Mouse (Mus musculus): ENCODE results near the gene Ube2e1. TPM values are rescaled to one million over a fixed set of nuclear protein-coding genes. Genes with fewer than 3 reads are reported as not detected.

Ube2e1 gene
- polyA plus RNA-seq, 1 experiment, result 37.0 TPM

DNA sequence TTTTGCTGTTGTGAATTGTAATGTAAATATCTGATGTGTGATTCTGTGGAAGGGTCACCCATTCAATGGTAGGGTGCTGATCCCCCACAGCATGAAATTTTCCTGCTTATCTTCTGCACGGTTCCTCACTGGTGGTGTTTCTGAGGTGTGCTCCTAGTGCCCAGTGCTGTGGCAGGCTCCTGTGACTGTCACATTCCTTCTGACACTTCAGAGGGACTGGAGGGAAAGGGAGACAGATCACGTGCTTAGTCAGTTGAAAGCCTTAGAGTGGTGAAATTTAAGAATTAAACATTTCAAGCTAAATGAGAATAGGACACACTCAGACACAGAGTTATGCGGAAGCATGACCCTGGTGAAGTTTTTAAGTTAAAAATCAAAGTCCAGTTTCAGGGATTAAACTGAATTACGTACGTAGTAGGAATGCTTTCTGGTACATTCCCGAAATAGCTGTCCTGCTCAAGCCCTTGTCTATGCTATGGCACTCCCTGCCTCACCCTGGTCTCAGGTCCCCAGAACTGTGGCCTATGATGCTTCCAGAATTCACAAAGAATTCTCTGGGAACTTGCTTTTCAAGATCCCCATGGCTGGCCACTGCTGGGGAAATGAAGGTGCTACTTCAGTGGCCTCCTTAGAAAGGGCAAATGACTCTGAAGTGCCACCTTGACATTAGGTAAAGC is 24.0 kb upstream of the Ube2e1 start:
- Histone ChIP-seq H3K27me3 (ENCODE audit: control insufficient read depth, insufficient read depth, insufficient read length) (no peaks in the 10 kb centered on the region), H3K79me2 (ENCODE audit: control insufficient read depth, insufficient read depth) (no peaks in the 10 kb centered on the region), H3K36me3 (ENCODE audit: control insufficient read depth, insufficient read depth) (no peaks in the 10 kb centered on the region), H3K4me3 (ENCODE audit: insufficient read depth, poor library complexity, severe bottlenecking) (no peak overlapping the region), H3K79me3 (ENCODE audit: low read depth) (no peaks in the 10 kb centered on the region), H3ac (ENCODE audit: control insufficient read depth, insufficient read length, low read depth) (no peak overlapping the region)
- TF ChIP-seq USF1 (IDR thresholded peaks at IDR 0.05; ENCODE audit: low read depth) (no peak), MYOD1 (IDR thresholded peaks at IDR 0.05; ENCODE audit: control insufficient read depth, insufficient read length, low read depth) (no peak), FOSL1 (IDR thresholded peaks at IDR 0.05; ENCODE audit: insufficient read depth, low read length, poor library complexity, severe bottlenecking) (no peak), CTCF (IDR thresholded peaks at IDR 0.05; ENCODE audit: control insufficient read depth, insufficient read depth, insufficient read length) (no peak), CEBPB (IDR thresholded peaks at IDR 0.05; ENCODE audit: low read depth) (no peak), MAX (IDR thresholded peaks at IDR 0.05) (no peak), MYOG (IDR thresholded peaks at IDR 0.05; ENCODE audit: control insufficient read depth, extremely low read depth, insufficient read length) (no peak)

DNA sequence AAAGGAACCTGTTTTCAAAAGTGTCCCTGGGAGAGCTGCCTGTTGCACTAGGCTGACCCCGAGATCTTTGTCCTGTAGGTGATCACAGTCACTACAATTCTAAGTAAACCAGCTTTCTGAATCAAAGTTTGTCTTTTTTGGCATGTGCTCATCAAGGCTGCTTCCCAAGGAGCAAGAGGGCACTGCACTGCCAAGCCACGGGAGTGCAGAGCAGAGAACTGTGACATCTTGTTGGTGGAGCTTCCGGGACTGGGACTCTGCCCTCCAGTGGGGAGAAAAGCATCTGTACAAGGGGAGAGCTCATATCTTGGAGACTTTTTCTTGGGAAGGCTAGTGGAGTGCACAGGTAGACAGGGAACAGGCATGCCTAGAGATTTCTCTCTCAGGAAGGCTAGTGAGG is 21.9 kb upstream of the Ube2e1 start:
- TF ChIP-seq MYOG (IDR thresholded peaks at IDR 0.05; ENCODE audit: control insufficient read depth, extremely low read depth, insufficient read length), result no peak
- no peak for TF ChIP-seq CEBPB (IDR thresholded peaks at IDR 0.05; ENCODE audit: low read depth)
- TF ChIP-seq USF1 (IDR thresholded peaks at IDR 0.05; ENCODE audit: low read depth), result no peak
- no peak for TF ChIP-seq CTCF (IDR thresholded peaks at IDR 0.05; ENCODE audit: control insufficient read depth, insufficient read depth, insufficient read length)
- TF ChIP-seq MAX (IDR thresholded peaks at IDR 0.05), result no peak
- no peak for TF ChIP-seq FOSL1 (IDR thresholded peaks at IDR 0.05; ENCODE audit: insufficient read depth, low read length, poor library complexity, severe bottlenecking)
- TF ChIP-seq MYOD1 (IDR thresholded peaks at IDR 0.05; ENCODE audit: control insufficient read depth, insufficient read length, low read depth), result no peak
- Histone ChIP-seq H3ac (ENCODE audit: control insufficient read depth, insufficient read length, low read depth) (no peak overlapping the region), H3K4me3 (ENCODE audit: insufficient read depth, poor library complexity, severe bottlenecking) (no peak overlapping the region), H3K27me3 (ENCODE audit: control insufficient read depth, insufficient read depth, insufficient read length) (no peaks in the 10 kb centered on the region), H3K79me3 (ENCODE audit: low read depth) (no peaks in the 10 kb centered on the region), H3K36me3 (ENCODE audit: control insufficient read depth, insufficient read depth) (no peaks in the 10 kb centered on the region), H3K79me2 (ENCODE audit: control insufficient read depth, insufficient read depth) (no peaks in the 10 kb centered on the region)

GRCm38 (mm10) chr14:18352934-18353333 is 21.3 kb upstream of the Ube2e1 start:
- H3K36me3 ChIP-seq (ENCODE audit: control insufficient read depth, insufficient read depth), result no peaks in the 10 kb centered on the region
- TF ChIP-seq CTCF (IDR thresholded peaks at IDR 0.05; ENCODE audit: control insufficient read depth, insufficient read depth, insufficient read length), result no peak
- TF ChIP-seq FOSL1 (IDR thresholded peaks at IDR 0.05; ENCODE audit: insufficient read depth, low read length, poor library complexity, severe bottlenecking), result no peak
- no peak for TF ChIP-seq MAX (IDR thresholded peaks at IDR 0.05)
- no peak for TF ChIP-seq MYOD1 (IDR thresholded peaks at IDR 0.05; ENCODE audit: control insufficient read depth, insufficient read length, low read depth)
- TF ChIP-seq CEBPB (IDR thresholded peaks at IDR 0.05; ENCODE audit: low read depth), result no peak
- no peak for TF ChIP-seq USF1 (IDR thresholded peaks at IDR 0.05; ENCODE audit: low read depth)
- TF ChIP-seq MYOG (IDR thresholded peaks at IDR 0.05; ENCODE audit: control insufficient read depth, extremely low read depth, insufficient read length), result no peak
- H3K79me2 ChIP-seq (ENCODE audit: control insufficient read depth, insufficient read depth), result no peaks in the 10 kb centered on the region
- no peaks in the 10 kb centered on the region for H3K79me3 ChIP-seq (ENCODE audit: low read depth)
- H3K4me3 ChIP-seq (ENCODE audit: insufficient read depth, poor library complexity, severe bottlenecking), result no peak overlapping the region
- no peaks in the 10 kb centered on the region for H3K27me3 ChIP-seq (ENCODE audit: control insufficient read depth, insufficient read depth, insufficient read length)
- no peak overlapping the region for H3ac ChIP-seq (ENCODE audit: control insufficient read depth, insufficient read length, low read depth)

DNA sequence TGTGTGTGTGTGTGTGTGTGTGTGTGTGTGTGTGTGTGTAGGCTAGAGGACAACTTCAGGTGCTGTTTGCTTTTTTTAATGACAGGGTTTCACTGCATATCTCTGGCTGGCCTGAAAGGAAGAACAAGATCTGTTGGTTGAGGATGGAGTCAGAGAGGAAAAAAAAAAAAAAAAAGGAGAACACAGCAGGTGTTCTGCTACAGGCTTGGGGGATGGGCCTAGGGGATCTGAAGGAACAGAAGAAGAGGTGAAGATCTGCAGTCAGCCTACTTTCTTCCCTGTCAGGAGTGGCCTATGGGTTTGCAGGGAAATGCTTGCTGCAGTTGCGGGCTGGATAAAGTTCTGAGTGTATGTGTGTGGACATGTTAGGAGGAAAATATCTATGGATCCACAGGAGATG is 19.0 kb upstream of the Ube2e1 start:
- Histone ChIP-seq H3K79me3 (ENCODE audit: low read depth) (no peaks in the 10 kb centered on the region), H3K4me3 (ENCODE audit: insufficient read depth, poor library complexity, severe bottlenecking) (no peak overlapping the region), H3K27me3 (ENCODE audit: control insufficient read depth, insufficient read depth, insufficient read length) (no peaks in the 10 kb centered on the region), H3K79me2 (ENCODE audit: control insufficient read depth, insufficient read depth) (no peaks in the 10 kb centered on the region), H3K36me3 (ENCODE audit: control insufficient read depth, insufficient read depth) (no peaks in the 10 kb centered on the region), H3ac (ENCODE audit: control insufficient read depth, insufficient read length, low read depth) (no peak overlapping the region)
- no peak for TF ChIP-seq MYOG (IDR thresholded peaks at IDR 0.05; ENCODE audit: control insufficient read depth, extremely low read depth, insufficient read length)
- no peak for TF ChIP-seq FOSL1 (IDR thresholded peaks at IDR 0.05; ENCODE audit: insufficient read depth, low read length, poor library complexity, severe bottlenecking)
- TF ChIP-seq USF1 (IDR thresholded peaks at IDR 0.05; ENCODE audit: low read depth), result no peak
- no peak for TF ChIP-seq MAX (IDR thresholded peaks at IDR 0.05)
- no peak for TF ChIP-seq MYOD1 (IDR thresholded peaks at IDR 0.05; ENCODE audit: control insufficient read depth, insufficient read length, low read depth)
- no peak for TF ChIP-seq CTCF (IDR thresholded peaks at IDR 0.05; ENCODE audit: control insufficient read depth, insufficient read depth, insufficient read length)
- TF ChIP-seq CEBPB (IDR thresholded peaks at IDR 0.05; ENCODE audit: low read depth), result no peak

DNA sequence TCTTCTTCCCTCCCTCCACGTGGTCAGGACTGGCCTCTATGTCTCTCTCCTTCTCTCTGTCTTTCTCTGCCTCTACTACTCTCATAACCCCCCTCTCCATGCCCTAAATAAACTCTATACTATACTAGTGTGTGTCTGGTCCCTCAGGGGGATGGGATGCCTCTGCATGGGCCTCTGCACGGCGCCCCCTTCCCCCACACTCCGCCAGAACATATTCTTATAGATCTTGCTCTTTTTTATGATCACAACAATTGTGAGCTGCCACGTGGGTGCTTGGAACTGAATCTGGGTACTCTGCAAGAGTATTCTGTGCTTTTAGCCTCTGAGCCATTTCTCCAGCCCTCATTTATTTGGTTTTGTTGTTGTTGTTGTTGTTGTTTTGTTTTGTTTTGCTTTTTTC is 18.2 kb upstream of the Ube2e1 start:
- Histone ChIP-seq H3K27me3 (ENCODE audit: control insufficient read depth, insufficient read depth, insufficient read length) (no peaks in the 10 kb centered on the region), H3K36me3 (ENCODE audit: control insufficient read depth, insufficient read depth) (no peaks in the 10 kb centered on the region), H3K4me3 (ENCODE audit: insufficient read depth, poor library complexity, severe bottlenecking) (no peak overlapping the region), H3ac (ENCODE audit: control insufficient read depth, insufficient read length, low read depth) (no peak overlapping the region), H3K79me3 (ENCODE audit: low read depth) (no peaks in the 10 kb centered on the region), H3K79me2 (ENCODE audit: control insufficient read depth, insufficient read depth) (no peaks in the 10 kb centered on the region)
- TF ChIP-seq CEBPB (IDR thresholded peaks at IDR 0.05; ENCODE audit: low read depth) (no peak), MAX (IDR thresholded peaks at IDR 0.05) (no peak), FOSL1 (IDR thresholded peaks at IDR 0.05; ENCODE audit: insufficient read depth, low read length, poor library complexity, severe bottlenecking) (no peak), MYOG (IDR thresholded peaks at IDR 0.05; ENCODE audit: control insufficient read depth, extremely low read depth, insufficient read length) (no peak), CTCF (IDR thresholded peaks at IDR 0.05; ENCODE audit: control insufficient read depth, insufficient read depth, insufficient read length) (no peak), USF1 (IDR thresholded peaks at IDR 0.05; ENCODE audit: low read depth) (no peak), MYOD1 (IDR thresholded peaks at IDR 0.05; ENCODE audit: control insufficient read depth, insufficient read length, low read depth) (no peak)

Data from C2C12 (cell line).